Mouse (Mus musculus) erythroblast, embryonic 14.5 days (primary cell): Measurements from ENCODE around the gene Lrrc36.

Experiments used
- GATA1 ChIP-seq: IDR thresholded peaks from 2 replicates; pipeline ENCODE4 v1.6.1; 2012; ENCODE audit warnings: low read length, inconsistent platforms, mixed read lengths
- TAL1 ChIP-seq: IDR thresholded peaks from 3 replicates; pipeline ENCODE4 v1.6.1; 2012; ENCODE audit warnings: low read length, inconsistent platforms, mixed read lengths

GRCm38 (mm10) chr8:105445296-105446126 lies 32.1 kb downstream of the Lrrc36 start:
- TF ChIP-seq TAL1 = no peak
- no peak for TF ChIP-seq GATA1
